15 mouse cellular contexts compared by ENCODE assay signal in the genomic region with DNA sequence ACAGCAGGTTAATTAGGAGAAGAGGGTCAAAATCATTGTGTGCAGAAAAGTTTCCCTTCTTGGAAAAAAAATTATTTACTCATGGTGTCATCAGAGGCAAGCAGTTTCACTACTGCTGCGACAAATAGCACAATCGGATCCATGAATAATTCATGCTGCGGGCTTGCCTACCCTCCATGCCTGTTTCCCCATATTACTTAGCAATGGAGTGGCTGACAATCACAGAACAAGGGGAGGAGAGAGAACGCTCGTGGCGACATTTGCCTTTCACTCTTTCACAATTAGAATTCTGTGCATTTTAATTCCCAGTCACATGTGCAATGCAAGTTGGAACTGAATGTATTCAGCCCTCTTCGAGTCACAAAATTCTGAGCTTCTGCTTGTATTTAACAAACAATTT.
DNase-seq lines count a peak whose midpoint lies in the region; ATAC-seq lines count a peak whose summit lies in the region.
"Had no signal": no experiment of that assay in that cellular context is flagged by ENCODE, and none has a peak within 500 bp of the region (broad histone marks: within the 10 kb centered on the region; RNA-seq: fewer than 3 reads in every experiment).

No protein-coding gene starts in this region.

- no peaks in the 10 kb centered on the region for H3K27me3 ChIP-seq in hindbrain, embryonic 10.5 days (ENCODE audit: insufficient read depth, poor library complexity, severe bottlenecking)
- 0 out of 2 replicates have a peak, but pooled peaks cover 8% of the 10 kb centered on the region for H3K27me3 ChIP-seq in midbrain, embryonic 12.5 days
- H3K27me3 ChIP-seq: lung, embryonic 15.5 days had no signal

- no peaks in the 10 kb centered on the region for H3K36me3 ChIP-seq in hindbrain, embryonic 10.5 days
- no peaks in the 10 kb centered on the region for H3K36me3 ChIP-seq in midbrain, embryonic 12.5 days
- H3K36me3 ChIP-seq: lung, embryonic 15.5 days had no signal

- ATAC-seq in midbrain, embryonic 12.5 days (ENCODE audit: low FRiP score, low read depth), result peak; percentile 88
- ATAC-seq: intestine, postnatal 0 days had no signal

- H3K4me1 ChIP-seq in hindbrain, embryonic 10.5 days (replicated peaks), result peaks cover 60% of the 10 kb centered on the region
- peaks cover 50% of the 10 kb centered on the region for H3K4me1 ChIP-seq in midbrain, embryonic 12.5 days
- H3K4me1 ChIP-seq: lung, embryonic 15.5 days had no signal

- H3K4me3 ChIP-seq in hindbrain, embryonic 10.5 days, result no peak overlapping the region
- H3K4me3 ChIP-seq in midbrain, embryonic 12.5 days, result no peak overlapping the region
- H3K4me3 ChIP-seq: erythroblast, embryonic 14.5 days; left cerebral cortex, adult 2 months; lung, embryonic 15.5 days had no signal

- 38% methylated on average over 7 of the region's 7 CpGs for WGBS in hindbrain, embryonic 10.5 days
- WGBS in midbrain, embryonic 12.5 days, result 16% methylated on average over 7 of the region's 7 CpGs

- no peak overlapping the region for H3K9ac ChIP-seq in midbrain, embryonic 12.5 days (replicated peaks)
- H3K9ac ChIP-seq: lung, embryonic 15.5 days had no signal

- peak overlapping the region; percentile 30 for H3K4me2 ChIP-seq in midbrain, embryonic 12.5 days (replicated peaks)
- H3K4me2 ChIP-seq: lung, embryonic 15.5 days had no signal

- H3K9me3 ChIP-seq in hindbrain, embryonic 10.5 days, result no peaks in the 10 kb centered on the region
- no peaks in the 10 kb centered on the region for H3K9me3 ChIP-seq in midbrain, embryonic 12.5 days
- H3K9me3 ChIP-seq: lung, embryonic 15.5 days had no signal

- DNase-seq in cerebellum, postnatal 10 days, result peak; percentile 34 to 37
- DNase-seq in cerebellum, postnatal 36 days, result no peak
- peak; percentile 33 for DNase-seq in hindbrain, embryonic 10.5 days (ENCODE audit: low spot score)
- peak; percentile 26 for DNase-seq in retina, postnatal 1 day
- no peak for DNase-seq in right cerebral cortex, adult 18-20 months
- no peak for DNase-seq in lung, postnatal 36 days
- no peak for DNase-seq in right cerebral cortex, postnatal 36 days (ENCODE audit: low spot score in 2 of 2)
- DNase-seq: adrenal gland, postnatal 14 days; gastrocnemius, postnatal 25 days; liver had no signal

- peak overlapping the region; percentile 77 for H3K27ac ChIP-seq in hindbrain, embryonic 10.5 days
- H3K27ac ChIP-seq in midbrain, embryonic 12.5 days (replicated peaks), result peak overlapping the region; percentile 81
- H3K27ac ChIP-seq: left cerebral cortex, adult 2 months; lung, embryonic 15.5 days had no signal

Comparison
In these comparisons a context has a peak if more than half of its experiments do, and no peak if none do; other contexts are left out.
1. DNase-seq: peak in cerebellum, postnatal 10 days (2 of 2), hindbrain, embryonic 10.5 days (single experiment) and retina, postnatal 1 day (single experiment); none in cerebellum, postnatal 36 days (0 of 2), right cerebral cortex, adult 18-20 months (single experiment), lung, postnatal 36 days (single experiment) and right cerebral cortex, postnatal 36 days (0 of 2).